Mouse (Mus musculus): ENCODE measurements around the gene Krtap20-2. TPM values are rescaled to one million over a fixed set of nuclear protein-coding genes. Genes with fewer than 3 reads are reported as not detected.
"Not testable (repeated sequence)": the region's sequence is repeated elsewhere in the genome, so short reads cannot be mapped to it uniquely, and the experiment has no call there.

The Krtap20-2 gene
- polyA plus RNA-seq (2012; rRNA removed): not detected in 2 replicates

DNA sequence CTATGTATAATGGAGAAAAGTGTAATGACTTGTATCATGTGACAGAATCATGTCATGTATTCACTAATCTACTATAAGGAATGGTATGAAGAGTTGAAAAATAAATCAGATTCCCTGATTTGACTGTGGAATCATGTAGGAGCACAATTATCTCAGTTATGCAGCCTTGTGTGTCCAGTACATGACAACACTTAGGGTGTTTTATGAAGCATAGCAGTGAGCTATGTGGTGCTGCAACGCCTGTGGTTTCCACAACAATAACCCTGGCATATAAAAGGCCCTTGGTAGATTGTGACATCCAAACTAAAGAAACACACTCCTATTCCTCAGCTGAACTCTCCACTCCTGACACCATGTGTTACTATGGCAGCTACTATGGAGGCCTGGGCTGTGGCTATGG, at the start of gene Krtap20-2:
TSS of gene Krtap20-2 (plus strand) at position 301 of the 400 bp plus-strand sequence.
- no peak for TF ChIP-seq POLR2A (IDR thresholded peaks at IDR 0.05; ENCODE audit: borderline replicate concordance, extremely low read depth, low read depth, low read length)
- no peak for TF ChIP-seq CTCF (IDR thresholded peaks at IDR 0.05; ENCODE audit: insufficient read depth, low read length)

DNA sequence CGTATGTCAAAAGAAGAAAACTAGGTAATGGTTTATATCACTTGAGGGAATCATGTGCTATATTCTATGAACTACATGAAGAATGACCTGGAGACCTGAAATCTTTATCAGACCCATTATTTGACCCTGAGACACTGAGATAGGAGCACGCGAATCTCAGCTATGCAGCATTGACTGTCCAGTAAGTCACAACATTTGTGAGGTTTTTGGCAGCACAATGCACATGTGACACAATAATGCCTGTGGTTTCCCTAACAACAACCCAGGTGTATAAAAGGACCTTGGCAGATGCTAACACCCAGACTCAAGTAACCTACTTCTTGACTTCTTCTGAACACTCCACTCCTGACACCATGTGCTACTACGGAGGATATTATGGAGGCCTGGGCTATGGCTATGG, 48.0 kb upstream of the Krtap20-2 start, which contains the start of gene Gm9789:
TSS of gene Gm9789 (plus strand) at position 301 of the 400 bp plus-strand sequence.
- TF ChIP-seq CTCF (IDR thresholded peaks at IDR 0.05; ENCODE audit: insufficient read depth, low read length) (no peak), POLR2A (IDR thresholded peaks at IDR 0.05; ENCODE audit: borderline replicate concordance, extremely low read depth, low read depth, low read length) (no peak)
- DNase-seq: no peak
- 76% methylated on average over 4 of the region's 4 CpGs for WGBS
- Histone ChIP-seq H3K4me1 (ENCODE audit: control insufficient read depth, insufficient read depth, low read length) (no peaks in the 10 kb centered on the region), H3K4me3 (replicated peaks; ENCODE audit: extremely low read depth, low read depth, low read length) (no peak within 1 kb of the TSS)

More for the DNA sequence above, at the start of gene Krtap20-2:
- 57% methylated on average over 1 of the region's 1 CpGs for WGBS
- Histone ChIP-seq H3K4me1 (ENCODE audit: control insufficient read depth, insufficient read depth, low read length) (no peaks in the 10 kb centered on the region), H3K4me3 (replicated peaks; ENCODE audit: extremely low read depth, low read depth, low read length) (no peak within 1 kb of the TSS)
- no peak for DNase-seq

GRCm38 (mm10) chr16:89169190-89169589, 36.5 kb upstream of the Krtap20-2 start, which contains the start of gene Gm7735:
Gene Gm7735, plus strand, starts transcription at chr16:89169490.
- not testable (repeated sequence) for DNase-seq; H3K4me1 ChIP-seq (ENCODE audit: control insufficient read depth, insufficient read depth, low read length)

DNA sequence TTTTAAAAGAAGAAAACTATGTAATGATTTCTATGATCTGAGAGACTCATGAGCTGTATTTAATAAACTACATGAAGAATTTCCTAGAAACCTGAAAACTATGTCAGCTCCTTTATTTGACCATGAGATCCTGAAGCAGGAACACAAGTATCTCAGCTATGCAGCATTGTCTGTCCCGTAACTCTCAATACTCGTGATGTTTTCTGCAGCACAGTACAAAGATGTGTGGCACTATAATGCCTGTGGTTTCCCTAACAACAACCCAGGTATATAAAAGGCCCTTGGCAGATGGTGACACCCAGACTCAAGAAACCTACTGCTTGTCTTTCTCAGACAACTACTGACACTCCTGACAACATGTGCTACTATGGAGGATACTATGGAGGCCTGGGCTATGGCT, 31.2 kb upstream of the Krtap20-2 start, which contains the start of gene 1110057P08Rik:
TSS of gene 1110057P08Rik (plus strand) at position 301 of the 400 bp plus-strand sequence.
- H3K4me3 ChIP-seq (replicated peaks; ENCODE audit: extremely low read depth, low read depth, low read length): no peak within 1 kb of the TSS
- TF ChIP-seq CTCF (IDR thresholded peaks at IDR 0.05; ENCODE audit: insufficient read depth, low read length) (no peak), POLR2A (IDR thresholded peaks at IDR 0.05; ENCODE audit: borderline replicate concordance, extremely low read depth, low read depth, low read length) (no peak)
- 76% methylated on average over 2 of the region's 2 CpGs for WGBS
- H3K4me1 ChIP-seq (ENCODE audit: control insufficient read depth, insufficient read depth, low read length): no peaks in the 10 kb centered on the region
- no peak for DNase-seq

More at GRCm38 (mm10) chr16:89169190-89169589, 36.5 kb upstream of the Krtap20-2 start, which contains the start of gene Gm7735:
- H3K4me3 ChIP-seq (replicated peaks; ENCODE audit: extremely low read depth, low read depth, low read length): not testable (repeated sequence)

DNA sequence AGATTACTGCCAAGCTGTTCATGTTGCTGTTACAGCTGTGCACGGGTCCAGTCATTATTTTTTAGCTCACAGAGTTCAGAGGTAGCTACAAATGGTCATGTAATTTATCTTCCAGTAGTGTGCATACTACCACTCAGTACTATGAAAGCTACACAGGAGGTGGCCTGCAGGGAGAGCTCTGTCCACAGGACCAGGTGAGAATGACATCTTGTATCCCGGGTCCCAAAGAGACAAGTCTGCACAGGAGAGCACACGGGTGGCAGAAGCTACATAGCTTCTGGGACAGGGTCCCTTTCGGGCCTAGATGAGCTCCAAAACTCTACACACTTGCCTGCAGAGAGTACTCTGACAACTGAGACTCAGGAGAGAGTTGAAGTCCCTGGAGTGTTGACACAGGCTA, 17.0 kb upstream of the Krtap20-2 start:
- DNase-seq: no peak
- TF ChIP-seq CTCF (IDR thresholded peaks at IDR 0.05; ENCODE audit: insufficient read depth, low read length) (no peak), POLR2A (IDR thresholded peaks at IDR 0.05; ENCODE audit: borderline replicate concordance, extremely low read depth, low read depth, low read length) (no peak)
- no peaks in the 10 kb centered on the region for H3K4me1 ChIP-seq (ENCODE audit: control insufficient read depth, insufficient read depth, low read length)
- H3K4me3 ChIP-seq (replicated peaks; ENCODE audit: extremely low read depth, low read depth, low read length): no peak overlapping the region
- 70% methylated on average over 4 of the region's 4 CpGs for WGBS

Other genes with a start within 250 kb of the Krtap20-2 start
- not detected in 2 replicates for gene Krtap16-3, start 243.0 kb upstream of the Krtap20-2 start, polyA plus RNA-seq (2012; rRNA removed)
- not detected in 2 replicates for gene Krtap22-2, start 195.1 kb upstream of the Krtap20-2 start, polyA plus RNA-seq (2012; rRNA removed)
- not detected in 2 replicates for gene Gm10229, start 190.6 kb upstream of the Krtap20-2 start, polyA plus RNA-seq (2012; rRNA removed)
- not detected in 2 replicates for gene Krtap6-1, start 174.2 kb upstream of the Krtap20-2 start, polyA plus RNA-seq (2012; rRNA removed)
- gene Gm10228, start 164.4 kb upstream of the Krtap20-2 start, polyA plus RNA-seq (2012; rRNA removed): not detected in 2 replicates
- gene Krtap6-5, start 158.0 kb upstream of the Krtap20-2 start, polyA plus RNA-seq (2012; rRNA removed): not detected in 2 replicates
- gene 1110025L11Rik, start 141.9 kb upstream of the Krtap20-2 start, polyA plus RNA-seq (2012; rRNA removed): not detected in 2 replicates
- not detected in 2 replicates for gene Krtap6-3, start 121.8 kb upstream of the Krtap20-2 start, polyA plus RNA-seq (2012; rRNA removed)
- gene Gm6358, start 65.0 kb upstream of the Krtap20-2 start, polyA plus RNA-seq (2012; rRNA removed): not detected in 2 replicates
- not detected in 2 replicates for gene Gm10061, start 54.8 kb upstream of the Krtap20-2 start, polyA plus RNA-seq (2012; rRNA removed)
- not detected in 2 replicates for gene Gm9789, start 47.9 kb upstream of the Krtap20-2 start, polyA plus RNA-seq (2012; rRNA removed)
- gene Gm7735, start 36.4 kb upstream of the Krtap20-2 start, polyA plus RNA-seq (2012; rRNA removed): not detected in 2 replicates
- gene 1110057P08Rik, start 31.1 kb upstream of the Krtap20-2 start, polyA plus RNA-seq (2012; rRNA removed): not detected in 2 replicates
- gene Krtap21-1, start 198.0 kb downstream of the Krtap20-2 start, polyA plus RNA-seq (2012; rRNA removed): not detected in 2 replicates
- not detected in 2 replicates for gene Krtap6-2, start 214.2 kb downstream of the Krtap20-2 start, polyA plus RNA-seq (2012; rRNA removed)

Measured in lung, adult 2 months (tissue).